Mouse (Mus musculus): ENCODE results near the gene Pex19.

Pex19 gene

DNA sequence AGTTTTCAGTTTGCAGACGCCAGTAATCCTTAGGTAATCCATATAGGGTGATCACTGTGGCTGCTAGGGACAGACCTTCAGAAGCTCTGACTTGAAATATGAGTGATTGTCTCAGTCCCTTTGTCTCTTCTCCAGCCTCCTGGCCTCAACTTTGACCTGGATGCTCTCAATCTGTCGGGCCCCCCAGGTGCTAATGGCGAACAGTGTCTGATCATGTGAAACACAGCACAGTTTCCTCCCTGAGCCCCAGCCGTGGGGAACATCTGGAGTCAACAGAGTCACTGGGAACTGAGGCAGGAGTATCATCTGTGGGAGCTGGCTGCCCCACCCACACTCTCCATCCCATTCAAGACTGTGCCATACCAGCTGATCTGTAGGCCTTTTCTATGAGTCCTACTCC, 7.5 kb downstream of the Pex19 start:
- DNase-seq: no peak

DNA sequence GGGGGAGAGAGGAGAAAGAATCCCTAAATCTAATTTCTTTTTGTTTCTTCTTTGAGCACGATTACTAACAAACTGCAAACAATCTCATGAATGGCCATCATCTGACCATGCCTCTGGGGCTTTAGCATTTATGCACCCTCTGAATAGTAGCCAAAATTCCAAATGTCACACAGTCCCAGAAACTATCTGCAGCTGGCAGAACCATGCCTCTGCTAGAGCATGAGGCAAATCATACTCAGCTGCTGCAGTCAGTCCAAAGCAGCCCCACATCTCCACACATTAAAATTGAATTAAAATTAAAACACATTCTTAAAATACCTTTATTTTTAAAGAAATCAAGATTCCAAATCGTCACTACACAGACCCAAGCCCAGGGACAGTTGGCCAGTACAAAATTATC, 13.6 kb downstream of the Pex19 start:
- no peak for DNase-seq

DNA sequence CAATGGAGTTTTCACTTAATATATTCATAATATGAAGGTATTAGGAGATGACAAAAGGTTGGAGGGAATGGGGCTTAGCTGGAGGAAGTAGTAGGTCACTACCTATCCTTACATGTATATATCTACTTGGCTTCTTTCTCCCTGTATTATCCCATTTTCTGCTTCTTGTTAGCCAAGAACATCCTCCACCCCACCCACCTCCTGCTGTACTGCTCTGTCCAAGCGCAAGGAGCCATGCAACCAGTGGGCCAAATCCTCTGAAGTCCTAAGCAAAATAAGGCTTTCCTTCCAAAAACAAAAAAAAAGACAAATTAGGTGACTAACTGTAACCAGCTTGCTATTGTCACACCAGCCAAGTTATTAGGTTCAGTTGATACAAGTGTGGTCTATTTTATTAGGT, 14.3 kb downstream of the Pex19 start:
- no peak for DNase-seq

DNA sequence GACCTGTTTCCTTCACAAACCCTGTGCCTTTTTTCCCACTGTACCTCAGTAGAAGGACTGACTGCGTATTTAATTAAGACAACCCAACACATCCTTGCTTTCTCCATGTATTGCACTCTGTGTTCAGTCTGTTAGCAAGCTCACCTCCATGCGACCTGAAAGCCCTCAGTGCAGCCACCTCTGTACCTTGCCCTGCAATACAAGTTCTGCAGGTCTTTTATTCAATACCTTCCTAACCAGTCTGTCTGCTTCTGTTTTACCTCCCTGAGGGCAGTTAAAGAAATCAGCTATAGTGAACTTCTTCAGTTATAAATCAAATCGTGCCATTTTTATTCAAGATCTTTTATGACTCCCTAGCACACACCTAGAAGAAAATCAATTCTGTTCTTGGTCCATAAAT, 15.0 kb downstream of the Pex19 start:
- DNase-seq: no peak

DNA sequence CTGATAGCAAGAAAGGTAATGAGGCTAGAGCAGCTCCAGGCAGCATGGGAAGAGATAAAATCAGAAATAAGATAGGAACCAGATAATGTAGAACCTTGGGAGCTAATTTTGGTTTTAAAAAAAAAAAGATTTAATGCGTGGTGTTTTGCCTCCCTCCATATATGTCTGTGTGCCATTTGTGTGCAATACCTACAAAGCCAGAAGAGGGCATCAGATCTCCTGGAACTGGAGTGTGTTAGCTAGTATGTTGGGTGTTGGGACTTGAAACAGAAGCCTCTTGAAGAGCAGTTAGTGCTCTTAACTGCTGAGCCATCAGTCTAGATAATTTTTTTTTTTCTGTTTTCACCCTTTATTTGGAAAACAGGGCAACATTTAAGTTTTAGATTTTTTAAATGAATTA, 17.0 kb downstream of the Pex19 start:
- DNase-seq: peak; percentile 38 to 47

DNA sequence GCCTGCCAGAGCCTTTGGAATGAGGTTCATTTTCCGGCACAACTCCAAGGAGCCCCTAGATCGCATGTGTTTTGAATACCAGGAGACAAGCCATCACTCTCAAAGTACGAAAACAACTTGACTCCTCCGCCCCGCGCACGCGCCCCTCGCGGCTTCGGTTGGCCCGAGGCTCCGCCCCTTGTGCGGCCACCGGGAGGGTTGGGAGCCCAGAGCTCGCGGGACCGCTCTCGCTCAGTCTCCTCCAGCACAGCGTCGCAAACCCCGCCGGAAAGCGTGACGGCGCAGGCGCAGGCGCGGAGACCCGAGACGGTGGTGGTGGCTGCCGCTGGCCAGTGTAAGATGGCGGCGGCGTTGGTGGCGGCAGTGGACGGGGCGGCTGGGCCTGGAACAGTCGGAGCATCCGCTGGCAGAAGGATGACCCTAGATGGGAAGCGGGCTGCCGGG, 21.3 kb downstream of the Pex19 start, which contains the start of gene Dcaf8:
Gene Dcaf8 (plus strand): TSS at position 250 of the 444 bp plus-strand sequence.
- peak; percentile 98 to 99 for DNase-seq

DNA sequence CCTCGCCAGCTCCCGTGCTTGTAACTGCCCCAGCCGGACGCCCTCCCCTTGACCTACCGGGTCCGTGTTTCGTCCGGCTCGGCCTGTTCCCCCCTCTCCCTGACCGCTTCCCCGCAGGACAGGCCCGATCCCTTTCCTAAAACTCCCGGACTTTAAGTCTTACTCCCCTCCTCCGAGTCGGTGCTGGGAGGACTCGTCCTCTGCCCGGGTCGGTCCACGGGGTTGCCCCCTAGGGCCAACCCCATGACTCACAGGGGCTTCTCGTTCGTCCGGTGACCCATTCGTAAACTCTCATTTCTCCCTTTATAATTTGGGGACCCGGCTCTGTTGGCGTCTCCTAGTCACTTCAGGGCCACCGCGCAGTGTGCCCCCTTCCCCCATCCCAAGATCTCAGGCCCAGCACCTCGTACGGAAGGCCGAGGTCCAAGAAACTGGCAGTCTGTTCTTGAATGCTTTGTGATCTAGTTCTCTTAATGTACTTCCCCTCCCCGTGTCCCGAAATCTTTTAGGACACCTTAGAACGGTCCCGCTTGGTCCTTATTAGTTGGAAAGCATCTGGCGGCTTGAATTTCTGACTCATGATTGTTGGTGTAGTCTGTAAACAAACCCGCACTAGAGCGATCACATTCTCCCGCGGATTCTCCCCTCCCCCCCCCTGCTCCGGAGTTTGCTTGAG, 21.9 kb downstream of the Pex19 start:
- peak; percentile 39 to 57 for DNase-seq

DNA sequence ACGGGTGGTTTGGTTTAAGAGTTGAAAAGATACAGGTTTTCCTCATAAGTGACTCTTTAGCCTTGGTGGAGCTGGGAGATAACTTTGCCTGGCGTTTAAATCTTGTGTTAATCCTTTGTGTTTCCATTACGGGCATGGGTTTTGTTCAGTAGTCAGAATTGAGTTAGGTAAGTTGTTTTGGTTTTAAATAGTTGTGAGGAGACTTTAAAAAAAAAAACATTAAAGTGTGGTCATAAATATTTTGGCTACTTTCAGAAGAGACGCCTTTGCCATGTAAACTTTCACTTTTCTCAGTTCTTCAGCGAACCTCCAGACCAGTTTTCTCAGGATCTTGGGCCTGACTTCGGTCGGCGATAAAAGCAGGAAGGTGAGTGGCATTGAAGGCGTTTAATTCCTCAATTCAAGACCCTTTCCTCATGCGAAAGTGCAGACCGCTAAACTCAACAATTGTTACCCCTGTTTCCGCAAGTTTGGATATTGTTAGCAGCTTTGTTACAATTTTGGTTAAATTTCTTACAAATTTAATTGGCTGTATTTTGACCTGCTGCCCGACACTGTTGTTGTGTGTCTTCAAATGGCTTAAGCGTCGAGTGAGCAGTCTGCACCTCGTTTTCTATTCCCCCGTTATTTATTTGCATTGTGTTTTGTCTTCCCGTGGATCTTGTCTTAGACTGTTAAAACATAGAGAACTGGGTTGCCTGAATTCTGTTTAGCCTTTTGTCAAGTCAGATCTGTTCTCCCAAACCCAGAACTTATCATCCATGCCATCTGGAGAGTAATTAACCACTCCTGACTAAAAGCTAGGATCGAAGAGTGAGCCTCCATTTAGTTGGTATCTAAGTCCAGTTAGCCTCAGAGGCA, 22.6 kb downstream of the Pex19 start:
- DNase-seq: no peak

DNA sequence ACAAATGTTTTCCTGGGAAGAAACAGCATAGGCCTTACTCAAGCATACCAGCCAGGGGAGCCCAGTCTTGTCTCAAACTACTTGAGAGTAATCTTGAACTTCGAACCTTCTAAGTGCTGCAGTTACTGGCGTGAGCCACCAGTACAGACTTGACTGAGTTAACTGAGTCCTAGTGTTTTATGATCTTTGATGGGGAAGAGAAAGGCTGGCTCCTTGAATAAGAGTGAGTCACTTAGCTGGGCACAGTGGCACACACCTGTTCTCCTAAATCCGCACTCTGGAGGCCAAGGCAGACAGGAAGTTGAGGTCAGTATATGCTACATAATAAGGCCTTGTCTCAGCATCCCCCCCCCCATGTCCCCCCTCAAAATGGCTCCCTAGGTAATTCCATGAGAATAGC, 28.0 kb downstream of the Pex19 start:
- no peak for DNase-seq

DNA sequence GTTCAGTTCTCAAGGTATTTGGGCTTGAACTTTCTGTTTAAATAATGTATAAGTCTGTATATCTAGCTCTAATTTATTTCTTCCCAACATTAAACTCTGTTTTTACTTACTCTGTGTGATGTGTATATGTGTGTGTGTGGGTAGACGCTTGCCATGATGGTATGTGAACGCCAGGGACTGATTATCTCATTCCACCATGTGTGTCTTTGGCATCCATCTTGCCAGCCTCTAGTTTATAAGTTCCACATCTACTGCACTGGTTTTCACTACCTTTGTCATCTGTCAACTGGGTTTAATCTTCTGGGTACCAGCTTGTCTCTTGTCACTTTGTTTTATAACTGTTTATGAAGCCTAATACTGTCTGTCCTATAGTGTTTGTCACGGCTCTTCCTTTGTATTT, 29.0 kb downstream of the Pex19 start:
- no peak for DNase-seq

DNA sequence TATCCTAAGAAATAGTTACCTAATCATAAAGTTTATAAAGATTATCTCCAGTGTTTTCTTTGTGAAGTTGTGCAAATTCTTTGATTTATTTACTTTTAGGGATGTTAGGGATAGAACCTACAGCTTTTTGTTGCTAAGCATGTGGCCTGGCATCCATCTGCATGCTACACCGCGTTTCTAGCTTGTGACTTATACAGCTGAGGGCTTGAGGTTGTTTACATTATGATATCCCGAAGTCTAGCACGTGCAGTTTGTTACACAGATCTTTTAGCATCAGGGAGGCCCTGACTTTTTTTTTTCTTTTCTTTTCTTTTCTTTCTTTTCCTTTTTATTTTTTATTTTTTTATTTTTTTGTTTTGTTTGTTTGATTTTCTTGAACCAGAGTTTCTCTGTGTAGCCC, 33.4 kb downstream of the Pex19 start:
- no peak for DNase-seq

DNA sequence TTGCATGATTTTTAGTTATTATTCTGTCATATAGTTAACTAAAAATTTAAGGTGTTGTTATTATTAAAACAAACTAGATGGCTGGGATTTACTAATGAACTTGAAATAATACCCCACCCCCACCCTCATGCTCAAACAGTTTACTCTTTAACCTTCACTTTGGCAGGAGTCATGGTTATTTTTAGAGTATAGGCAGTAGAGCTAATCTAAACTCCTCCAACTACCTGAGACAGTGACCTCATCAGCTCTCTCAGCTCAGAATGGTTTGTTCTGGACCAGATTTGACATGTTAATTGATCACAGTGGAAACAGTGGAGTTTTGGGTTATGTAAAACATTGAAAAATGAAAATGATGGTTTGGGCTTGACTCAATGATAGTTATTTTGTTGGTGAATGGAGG, 34.0 kb downstream of the Pex19 start:
- DNase-seq: no peak

DNA sequence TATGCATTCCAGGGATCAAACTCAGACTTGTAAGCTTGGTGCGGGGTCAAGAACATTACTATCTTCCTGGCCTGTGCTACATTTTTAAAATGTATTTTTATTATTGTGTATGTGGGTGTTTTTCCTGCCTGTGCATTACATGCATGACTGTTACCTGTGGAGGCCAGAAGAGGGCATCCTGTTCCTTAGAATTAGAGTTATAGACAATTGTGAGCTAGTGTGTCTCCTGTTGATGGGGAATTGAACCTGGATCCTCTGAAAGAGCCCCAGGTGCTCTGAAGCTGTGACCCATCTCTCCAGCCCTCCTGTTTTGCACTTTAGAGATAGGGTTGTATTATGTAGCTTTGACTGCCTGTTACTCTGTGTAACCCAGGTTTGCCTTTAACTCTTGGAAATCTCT, 35.5 kb downstream of the Pex19 start:
- DNase-seq: peak; percentile 11 to 18

DNA sequence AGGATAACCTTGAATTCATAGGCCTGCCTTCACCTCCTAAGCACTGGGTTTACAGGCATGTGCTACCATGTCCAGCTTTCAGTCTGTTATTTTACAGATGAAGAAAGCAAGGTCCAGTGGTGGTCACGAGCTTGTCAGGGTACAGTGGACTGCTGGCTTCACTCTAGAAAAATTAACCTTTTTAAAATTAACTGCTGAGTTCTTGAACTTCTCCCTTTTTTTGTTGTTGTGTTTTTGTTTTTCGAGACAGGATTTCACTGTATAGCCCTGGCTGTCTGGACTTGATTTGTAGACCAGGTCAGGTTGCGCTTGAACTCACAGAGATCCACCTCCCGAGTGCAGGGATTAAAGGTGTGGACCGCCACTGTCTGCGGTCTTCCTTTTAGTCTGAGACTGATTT, 36.4 kb downstream of the Pex19 start:
- DNase-seq: no peak

DNA sequence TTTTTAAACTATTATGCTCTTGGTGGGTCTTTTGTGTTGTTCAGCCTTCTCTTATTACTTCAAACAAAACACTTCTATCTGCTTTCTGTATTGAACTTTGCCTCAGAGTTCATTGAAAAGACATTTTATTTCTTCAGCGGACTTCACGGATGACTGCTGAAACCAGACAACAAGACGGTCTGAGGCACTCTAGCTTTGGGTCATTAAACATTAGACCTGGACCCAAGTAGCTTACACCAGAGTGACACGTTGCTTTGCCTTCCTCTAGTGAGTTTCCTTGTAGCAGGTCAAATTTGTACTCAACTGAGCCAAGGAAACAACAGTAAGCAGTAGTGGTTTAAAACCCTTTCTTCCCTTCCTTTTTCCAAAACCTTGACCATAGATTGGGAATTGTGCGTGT, 41.4 kb downstream of the Pex19 start:
- DNase-seq: no peak

DNA sequence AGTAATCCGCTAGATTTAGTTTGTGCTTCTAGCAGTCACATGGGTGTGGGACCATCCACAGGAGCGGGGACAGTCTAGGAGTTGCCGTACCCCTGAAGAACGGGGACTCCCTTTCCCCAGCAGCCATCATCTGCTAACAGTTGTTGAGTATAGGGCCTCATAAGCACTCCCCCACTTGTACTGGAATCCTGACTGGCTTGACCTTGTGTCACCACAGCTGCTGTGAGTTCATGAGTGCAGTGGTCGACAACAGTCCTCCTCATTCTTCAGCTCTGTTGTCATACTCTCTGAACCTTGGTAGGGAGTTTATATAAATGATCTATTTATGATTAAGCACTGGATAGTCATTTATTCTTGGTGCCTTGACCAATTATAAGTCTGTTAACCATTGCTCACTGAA, 43.3 kb downstream of the Pex19 start:
- no peak for DNase-seq

DNA sequence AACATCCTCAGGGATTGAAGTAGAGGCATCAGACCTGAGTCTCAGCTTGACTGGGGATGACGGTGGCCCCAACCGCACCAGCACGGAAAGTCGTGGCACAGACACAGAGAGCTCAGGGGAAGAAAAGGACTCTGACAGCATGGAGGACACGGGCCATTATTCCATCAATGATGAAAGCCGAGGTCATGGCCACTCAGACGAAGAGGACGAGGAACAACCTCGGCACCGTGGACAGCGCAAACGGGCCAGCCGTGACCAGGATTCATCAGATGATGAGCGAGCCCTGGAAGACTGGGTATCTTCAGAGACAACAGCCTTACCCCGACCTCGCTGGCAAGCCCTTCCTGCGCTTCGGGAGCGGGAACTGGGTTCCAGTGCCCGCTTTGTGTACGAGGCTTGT, 45.8 kb downstream of the Pex19 start:
- no peak for DNase-seq

DNA sequence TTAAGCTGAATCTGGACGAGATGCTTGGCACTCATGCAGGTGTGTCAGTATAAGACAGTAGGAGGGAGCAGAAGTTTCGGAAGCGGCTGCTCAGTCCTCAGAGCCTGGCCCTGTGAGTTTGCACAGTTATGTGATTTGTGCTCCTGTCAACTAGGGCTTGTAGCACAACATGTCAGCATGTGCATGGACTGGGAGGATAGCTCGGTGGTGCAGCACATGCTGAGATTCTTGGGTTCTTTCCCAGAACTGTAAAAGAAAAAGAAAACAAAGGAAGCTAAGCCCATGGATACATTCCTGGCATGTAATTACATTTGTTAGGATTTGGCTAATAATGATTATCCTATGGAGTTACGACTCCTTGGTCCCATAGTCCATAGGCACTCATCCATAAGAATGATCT, 46.6 kb downstream of the Pex19 start:
- DNase-seq: no peak

DNA sequence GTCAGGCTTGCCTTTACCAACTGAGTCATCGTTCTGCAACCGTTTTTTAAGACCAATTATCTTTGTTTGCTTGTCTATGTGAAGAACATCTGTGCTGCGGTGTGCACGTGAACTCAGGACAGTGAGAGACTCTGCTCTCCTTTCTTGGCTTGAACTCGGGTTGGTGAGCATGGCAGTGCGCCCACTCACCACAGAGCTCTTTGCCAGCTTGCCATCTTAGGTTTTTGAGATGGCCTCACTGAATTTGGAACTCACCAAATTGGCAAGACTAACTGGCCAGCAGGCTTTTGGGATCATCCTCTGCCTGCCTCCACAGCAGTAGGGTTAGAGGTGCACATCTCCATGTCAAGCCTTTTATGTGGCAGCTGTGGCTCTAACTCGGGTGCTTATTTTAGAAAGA, 51.2 kb downstream of the Pex19 start:
- DNase-seq: no peak

DNA sequence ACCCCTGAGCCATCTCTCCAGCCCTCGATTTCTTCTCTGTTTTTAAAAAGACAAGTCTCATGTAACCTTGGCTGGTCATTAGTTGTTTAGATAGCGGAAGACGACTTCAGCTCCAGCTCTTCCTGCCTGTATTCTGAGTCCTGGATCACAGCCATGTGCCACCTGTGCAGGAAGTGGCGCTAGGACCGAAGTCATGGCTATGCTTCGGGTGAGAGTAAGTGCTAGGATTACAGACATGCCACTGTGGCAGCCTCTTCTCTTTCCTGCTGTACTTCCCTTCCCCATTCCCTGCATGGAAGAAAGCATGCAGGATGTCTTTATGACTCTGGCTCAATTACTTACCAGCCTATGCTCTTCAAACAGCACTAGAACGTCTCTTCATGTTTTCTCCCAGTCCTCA, 52.5 kb downstream of the Pex19 start:
- DNase-seq: no peak

DNA sequence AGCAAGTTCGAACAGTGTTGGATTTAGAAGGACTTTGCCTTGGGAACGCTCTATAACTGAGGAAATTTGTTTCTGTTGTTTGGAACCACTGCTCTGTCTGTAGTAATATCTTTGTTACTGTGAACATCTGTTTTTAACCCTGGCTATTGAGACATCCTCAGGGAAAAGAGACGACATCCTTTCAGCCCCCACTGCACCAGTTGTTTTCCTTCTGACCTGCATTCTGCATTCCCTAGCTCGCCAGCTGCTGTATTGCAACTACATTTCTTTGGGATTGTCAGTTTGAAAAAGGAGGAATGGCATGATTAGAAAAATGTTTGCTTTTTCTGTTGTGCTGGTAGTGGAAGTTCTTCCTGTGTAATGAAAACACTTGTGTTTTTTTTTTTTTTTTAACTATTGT, 54.3 kb downstream of the Pex19 start:
- DNase-seq: no peak

DNA sequence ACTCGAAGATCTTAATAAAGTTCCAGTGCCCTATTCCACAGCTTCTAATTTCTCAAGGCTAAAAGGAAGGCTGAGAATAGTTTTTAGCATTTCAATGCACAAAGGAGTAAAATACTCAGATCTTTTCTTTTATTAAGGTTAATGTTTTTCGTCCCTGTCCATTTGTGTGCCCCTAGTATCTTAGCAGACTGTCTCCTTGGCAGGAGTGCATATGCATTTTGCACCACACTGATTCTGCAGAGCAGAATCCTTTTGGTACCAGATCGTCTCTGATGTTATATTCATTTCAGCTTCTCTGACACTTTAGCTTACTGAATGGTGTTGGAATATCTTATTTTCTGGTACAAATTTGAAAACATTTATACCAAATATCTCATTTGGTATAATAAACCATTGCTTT, 55.2 kb downstream of the Pex19 start:
- DNase-seq: no peak

DNA sequence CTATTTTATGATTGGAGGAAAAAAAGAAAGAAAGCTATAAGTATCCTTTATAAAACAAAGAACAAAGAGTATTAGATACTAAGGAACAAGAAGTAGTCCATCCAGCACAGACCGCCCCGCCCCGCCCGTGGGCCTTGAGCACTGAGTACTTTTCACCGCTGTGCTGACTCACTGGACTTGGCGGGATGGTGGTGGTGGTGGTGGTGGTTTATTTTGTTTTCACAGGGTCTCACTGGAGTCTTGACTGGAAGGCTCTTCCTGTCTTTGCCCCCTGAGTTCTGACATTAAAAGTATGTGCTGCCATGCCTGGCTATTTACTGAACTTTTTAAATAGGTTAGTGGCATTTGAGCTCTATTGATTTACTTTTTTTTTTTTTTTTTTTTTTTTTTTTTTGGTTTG, 56.5 kb downstream of the Pex19 start:
- DNase-seq: no peak

DNA sequence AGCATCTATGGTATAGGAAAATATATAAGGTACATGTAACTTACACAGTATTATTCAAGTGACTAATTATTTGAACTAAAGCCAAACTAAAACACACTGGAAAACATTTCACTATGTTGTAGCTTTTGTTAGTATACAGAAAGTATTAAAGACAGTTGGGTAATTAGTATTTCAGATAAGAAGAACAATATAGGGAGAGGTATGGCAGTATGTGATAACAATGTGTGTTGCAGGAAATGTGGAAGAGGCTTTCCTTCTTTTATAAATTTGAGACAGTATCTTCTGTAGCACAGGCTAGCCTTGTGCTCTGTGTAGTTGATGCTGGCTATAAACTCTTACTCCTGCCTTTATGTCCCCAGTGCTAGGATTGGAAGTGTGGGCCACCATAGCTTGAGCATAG, 57.4 kb downstream of the Pex19 start:
- DNase-seq: no peak
